Mouse (Mus musculus) retina, postnatal 1 day (tissue): ENCODE measurements around the gene Laptm4a.
A peak's percentile ranks its signal among the peaks of the same experiment; 100 is the strongest.

Experiments
- DNase-seq: peaks from one replicate; pipeline ENCODE4 v3.0.0-alpha.2; 2012

Laptm4a gene

DNA sequence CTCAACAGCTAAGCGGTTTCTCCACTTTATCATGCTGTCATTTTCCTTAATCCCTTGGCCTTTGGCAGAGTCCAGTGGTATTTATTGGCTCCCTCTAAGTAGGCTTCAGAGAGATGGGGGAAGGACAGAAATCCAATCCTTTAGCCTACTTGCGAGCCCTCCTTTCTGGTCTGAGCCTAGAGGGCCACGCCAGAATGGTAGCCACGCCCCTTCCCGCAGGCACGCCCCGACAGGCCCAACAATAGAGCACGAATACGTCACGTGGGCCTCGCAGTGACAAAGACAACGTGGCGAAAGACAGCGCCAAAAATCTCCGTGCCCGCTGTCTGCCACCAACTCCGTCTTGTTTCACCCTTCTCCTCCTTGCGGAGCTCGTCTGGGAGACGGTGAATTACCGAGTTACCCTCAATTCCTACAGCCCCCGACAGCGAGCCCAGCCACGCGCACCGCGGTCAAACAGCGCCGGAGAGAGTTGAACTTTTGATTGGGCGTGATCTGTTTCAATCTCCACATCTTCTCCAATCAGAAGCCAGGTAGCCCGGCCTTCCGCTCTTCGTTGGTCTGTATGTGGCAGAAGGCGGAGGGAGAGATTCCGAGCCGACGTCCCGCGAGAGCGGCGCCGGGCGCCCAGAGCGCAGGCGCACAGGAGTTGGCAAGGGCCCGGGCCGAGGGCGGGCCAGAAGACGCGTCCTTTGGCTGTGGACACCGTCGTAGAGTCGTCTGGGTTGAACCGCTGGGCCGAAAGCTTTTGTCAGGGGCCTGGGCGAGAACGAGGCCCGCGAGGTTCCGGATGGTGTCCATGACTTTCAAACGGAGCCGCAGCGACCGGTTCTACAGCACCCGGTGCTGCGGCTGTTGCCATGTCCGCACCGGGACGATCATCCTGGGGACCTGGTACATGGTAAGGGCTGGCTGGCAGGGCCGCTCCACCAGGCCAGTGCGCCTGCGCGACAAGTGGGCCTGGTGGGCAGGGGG, at the start of gene Laptm4a:
TSS of gene Laptm4a (plus strand) at position 271 of the 975 bp plus-strand sequence.
- DNase-seq = peak; percentile 99

DNA sequence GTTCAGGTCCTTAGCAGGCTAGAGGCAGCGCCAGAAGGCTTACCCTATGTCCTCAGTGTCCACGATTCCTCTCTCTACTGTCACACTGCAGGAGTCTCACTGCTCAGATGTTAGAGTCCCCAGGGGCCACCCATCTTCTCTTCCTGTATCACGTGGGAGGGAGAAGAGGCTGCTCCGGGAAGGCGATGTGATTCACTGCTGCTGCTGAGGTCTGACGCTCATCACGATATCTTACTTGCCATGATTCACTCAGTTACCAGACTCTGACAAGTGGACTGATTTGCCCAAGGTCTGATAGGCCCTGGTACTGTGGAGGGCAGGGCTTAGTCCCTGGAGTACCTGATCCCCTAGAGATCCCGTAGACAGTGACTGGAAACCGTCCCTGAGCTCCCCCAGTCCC, 45.9 kb upstream of the Laptm4a start:
- DNase-seq = no peak

DNA sequence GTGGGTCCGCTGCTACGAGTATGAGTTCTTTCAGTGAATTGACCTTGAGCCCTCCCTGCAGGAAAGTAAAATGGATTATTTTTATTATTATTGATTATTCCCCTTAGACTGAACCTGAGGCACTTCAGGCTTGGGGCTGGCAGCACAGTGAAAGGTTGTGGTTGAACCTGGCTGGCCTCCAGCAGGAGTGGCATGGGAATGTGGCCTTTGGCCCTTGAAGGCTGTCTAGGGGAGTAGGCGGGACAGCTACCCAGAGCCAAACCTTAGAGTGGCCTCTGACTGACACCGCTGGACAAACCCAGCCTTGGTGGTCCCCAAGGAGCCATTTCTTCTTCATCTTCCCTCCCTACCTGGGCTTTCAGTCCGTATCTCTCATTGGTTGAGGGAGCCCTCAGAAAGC, 44.6 kb upstream of the Laptm4a start:
- no peak for DNase-seq

DNA sequence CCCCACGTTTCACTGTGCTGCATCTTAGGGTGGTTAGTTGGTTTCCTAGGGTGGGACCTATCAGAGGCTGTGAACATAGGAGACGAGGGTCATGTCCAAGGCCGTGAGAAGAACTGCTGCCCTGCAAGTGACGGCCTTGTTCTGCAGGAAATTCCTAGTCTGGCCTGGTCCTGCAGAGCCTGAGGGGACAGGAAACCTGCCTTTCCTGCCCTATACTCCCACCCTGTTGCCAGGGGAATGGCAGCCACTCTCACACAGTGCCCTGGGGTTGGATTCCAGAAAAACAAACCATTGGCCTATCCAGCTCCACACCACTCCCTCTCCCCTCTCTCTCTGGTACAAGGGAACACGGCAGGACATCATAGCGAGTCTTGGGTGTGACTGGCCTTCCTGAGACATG, 44.1 kb upstream of the Laptm4a start:
- DNase-seq = no peak

DNA sequence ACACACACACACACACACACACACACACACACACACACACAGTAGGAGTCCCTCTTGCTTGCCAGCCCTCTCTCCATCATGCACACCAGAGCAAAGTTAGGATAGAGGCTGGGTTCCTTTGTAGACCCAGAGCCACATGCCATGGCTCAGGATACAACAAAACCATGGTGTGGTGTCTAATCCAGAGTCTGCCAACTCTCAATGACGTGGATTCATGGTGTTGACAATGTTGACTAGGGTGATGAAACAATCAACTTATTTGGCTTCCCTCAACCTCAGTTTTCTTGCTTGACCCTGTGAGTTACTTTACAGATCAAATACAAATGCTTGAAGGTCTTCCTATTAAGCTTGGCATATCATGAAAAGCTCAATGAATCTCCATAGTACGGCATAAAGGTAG, 42.7 kb upstream of the Laptm4a start:
- DNase-seq = no peak

DNA sequence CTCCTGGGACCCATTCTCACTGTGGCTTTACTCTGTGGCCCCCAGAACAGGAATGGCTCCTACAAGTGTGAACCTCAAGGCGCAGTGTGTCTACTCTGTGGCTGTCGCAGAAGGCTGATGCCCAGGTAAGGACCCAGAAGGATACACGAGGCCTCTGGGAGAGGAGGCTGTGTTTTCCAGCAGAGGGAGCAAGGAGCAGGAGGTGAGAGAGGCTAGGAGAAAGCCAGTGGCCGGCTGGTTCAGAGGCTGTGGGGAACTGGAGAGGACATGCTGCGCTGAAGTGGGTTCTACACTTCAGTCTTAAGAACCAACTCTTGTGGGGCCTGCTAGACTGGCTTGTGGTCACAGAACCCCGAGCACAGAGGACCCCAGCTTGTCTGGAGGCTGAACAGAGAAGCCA, 42.1 kb upstream of the Laptm4a start:
- no peak for DNase-seq

DNA sequence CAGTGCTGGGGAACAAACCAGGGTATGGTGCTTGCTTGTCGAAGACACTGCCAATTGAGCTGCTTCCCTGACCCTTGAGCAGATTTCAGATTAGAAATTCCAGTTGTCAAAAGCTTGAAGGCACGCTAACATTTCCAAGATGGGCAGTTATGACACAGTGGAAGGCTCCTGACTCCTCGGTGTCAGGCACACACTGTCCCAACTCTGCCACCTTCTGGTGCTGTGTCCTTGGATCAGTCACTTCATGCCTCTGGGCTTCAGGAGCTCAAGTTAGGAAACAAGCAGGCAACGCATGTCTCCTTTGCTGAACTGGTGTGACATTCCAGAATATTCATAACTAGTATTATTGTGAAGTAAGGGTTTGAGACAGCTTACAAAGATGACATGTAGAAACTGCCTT, 39.7 kb upstream of the Laptm4a start:
- no peak for DNase-seq

DNA sequence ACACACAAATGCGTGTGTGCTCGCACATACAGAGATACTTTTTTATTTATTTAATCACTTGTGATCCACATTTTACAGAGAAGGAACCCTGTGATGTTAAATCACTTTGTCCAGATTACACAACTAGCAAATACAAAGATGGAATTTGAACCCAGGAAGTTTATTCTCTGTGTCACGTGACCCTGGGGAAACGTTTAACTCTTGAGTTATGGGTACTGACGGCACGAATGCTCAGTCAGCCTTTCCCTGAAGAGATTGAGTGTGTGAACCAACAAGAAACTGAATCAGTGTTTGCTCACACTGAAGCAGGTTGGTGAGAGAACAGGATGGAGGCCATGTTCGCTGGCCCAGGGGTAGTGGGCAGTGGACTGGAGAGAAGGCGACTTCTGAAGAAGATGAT, 39.1 kb upstream of the Laptm4a start:
- DNase-seq = no peak

DNA sequence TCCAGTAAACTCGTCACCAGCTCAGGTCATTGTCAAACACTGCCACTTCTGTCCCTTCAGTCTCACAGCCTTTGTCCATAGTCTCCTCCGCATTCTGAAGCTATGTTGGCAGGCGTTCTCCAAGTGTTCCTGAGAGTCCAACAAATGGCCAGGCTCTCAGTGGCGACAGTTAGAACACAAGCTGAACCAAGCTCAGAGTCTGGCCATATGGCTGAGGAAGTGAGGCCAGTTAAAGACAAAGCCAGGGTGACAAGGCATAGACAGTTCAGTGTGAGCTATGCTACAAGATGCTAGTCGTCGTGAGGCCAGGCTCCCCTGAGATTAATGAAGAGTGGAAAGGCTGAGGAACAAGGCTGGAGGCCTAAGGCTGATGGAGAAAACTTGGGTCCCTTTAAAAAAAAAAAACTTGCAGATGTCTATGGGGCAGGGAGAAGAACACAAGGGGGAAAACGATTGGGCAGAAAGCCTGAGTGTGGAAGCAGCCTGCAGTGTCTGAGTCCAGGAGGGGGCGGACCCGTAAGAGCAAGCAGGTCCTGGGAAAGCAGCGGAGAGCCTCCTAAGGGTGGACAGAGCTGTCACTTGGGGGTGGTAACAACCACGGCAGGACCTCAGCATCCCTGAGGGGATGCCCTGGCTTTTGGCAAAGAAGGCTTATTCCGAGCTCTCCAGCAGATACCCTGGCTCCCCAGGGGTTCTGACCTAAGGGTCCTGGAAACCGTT, 36.9 kb upstream of the Laptm4a start:
- peak; percentile 37 for DNase-seq

DNA sequence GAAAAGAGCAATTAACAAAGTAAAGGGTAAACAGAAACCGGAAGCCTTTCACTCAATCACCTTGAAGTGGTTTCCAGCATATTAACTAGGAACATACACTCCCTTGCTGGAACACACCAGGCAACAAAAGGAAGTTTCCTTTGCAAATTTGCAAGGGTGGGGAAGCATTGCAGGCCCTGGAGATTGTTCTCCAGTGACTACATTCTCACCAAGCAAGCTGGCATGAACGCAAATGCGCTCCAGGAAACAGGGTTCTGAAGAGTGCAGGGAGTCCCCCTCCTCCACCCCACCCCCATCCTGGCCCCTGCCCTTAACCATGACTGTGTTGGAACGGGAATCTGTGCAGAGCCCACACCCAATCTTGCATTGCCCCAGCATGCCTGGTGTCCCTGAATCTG, 36.3 kb upstream of the Laptm4a start:
- DNase-seq = no peak

DNA sequence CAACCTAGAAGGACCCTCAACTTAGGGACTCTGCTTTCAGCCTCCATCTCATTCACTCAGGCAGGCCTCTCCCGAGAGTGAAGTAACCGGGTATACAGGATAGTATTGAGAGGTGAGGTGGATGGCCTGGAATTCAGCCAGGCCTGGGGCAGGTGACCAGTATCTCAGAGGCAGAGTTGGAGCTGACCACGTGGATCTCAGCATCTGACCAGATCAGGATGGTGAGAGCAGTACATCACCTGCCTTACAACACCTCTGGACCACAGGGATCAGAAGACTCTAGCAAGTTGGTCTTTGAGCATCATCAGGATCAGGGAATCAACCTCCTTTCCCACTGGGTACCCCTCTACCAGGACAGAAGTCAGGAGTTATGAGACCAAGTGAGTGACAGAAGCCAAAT, 35.5 kb upstream of the Laptm4a start:
- no peak for DNase-seq

DNA sequence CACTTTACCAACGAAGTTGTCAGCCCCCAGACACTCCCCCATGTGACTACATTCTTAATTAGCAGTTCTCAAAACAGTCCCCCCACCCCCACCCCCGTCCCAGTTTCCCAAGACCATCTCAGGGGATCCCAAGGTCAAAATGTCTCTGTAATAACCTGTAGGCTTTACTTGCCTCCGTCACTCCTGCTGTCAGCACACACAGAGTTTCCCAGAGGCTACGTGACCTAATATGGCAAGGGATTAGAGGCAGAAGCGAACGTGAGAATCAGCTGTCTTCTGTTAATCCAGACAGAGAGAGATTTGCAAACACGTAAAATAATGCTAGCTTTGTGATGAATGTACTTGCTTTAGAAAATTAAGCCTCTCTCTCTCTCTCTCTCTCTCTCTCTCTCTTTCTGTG, 33.0 kb upstream of the Laptm4a start:
- DNase-seq = peak; percentile 78

DNA sequence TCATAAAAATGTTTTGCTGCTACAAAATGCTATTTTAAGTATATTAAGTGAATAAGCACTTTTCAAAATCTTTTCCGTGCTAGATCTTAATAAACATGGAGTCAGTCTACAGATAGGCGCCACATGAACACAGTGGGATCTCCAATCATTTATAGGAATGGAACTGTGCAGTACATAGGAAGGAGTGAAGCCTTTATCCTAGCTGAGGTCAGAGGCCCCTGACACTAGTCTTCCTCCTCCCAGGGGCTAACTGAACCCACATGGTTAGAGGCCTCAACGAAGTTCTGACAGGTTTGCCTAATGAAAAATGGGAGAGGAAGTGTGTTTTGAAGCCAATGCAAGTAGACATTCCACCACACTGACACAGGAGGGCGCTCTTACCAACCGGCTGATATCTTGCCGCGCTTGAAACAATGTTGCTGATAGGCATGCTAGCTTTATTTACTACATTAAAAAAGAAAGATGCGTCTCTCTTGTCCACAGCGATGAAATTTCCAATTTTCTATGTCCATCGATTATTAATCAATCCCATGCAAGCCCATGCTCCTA, 32.3 kb upstream of the Laptm4a start:
- DNase-seq = peak; percentile 75

DNA sequence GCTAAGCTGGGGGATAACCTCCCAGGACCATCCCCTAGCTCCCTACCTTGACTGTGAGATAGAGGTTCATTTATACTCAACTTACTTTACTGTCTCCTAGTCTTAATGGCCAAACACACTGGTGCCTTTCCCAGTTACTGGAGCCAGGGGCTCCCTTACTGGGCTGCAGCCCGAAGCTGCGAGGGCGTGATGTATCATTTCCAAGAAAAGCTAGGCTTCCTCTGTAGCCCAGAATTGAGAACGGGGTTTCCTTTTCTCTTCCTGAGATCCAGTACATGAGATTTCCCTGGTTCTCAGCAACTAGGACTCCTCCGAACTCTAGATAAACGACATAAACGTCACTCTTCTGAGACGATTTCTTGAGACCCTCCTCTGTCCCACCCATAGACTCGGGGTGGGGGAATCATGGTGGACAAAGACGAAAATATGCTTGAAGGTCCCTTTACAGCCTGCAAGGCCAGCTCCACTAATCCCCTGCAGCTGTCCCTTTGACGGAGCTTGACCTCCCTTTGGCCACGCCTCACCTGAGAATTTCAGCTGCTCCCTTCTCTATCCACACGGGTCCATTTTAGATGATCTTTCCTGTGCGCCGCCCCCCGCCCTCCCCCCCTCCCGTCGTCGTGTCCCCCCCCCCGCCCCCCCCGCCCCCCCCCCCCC, 28.5 kb upstream of the Laptm4a start:
- peak; percentile 49 for DNase-seq

DNA sequence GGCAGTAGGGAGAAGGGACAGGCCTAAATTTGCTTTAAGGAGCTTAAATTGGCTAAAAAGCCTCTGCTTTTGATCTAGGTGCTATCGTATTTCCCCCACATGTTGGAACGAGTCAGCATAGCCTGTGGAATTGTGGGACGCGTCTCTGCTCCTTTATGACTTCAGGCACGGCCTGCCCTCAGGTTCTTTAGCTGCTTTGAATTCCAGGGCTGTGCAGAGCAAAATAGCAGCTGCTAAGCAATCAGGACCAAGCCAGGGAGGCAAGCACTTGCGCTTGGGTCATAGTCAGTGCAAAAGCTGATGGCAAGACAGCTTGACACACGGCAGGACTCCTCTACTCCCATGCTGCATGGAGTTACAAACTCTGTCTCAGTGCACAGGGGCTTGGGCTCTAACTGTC, 24.3 kb upstream of the Laptm4a start:
- no peak for DNase-seq

DNA sequence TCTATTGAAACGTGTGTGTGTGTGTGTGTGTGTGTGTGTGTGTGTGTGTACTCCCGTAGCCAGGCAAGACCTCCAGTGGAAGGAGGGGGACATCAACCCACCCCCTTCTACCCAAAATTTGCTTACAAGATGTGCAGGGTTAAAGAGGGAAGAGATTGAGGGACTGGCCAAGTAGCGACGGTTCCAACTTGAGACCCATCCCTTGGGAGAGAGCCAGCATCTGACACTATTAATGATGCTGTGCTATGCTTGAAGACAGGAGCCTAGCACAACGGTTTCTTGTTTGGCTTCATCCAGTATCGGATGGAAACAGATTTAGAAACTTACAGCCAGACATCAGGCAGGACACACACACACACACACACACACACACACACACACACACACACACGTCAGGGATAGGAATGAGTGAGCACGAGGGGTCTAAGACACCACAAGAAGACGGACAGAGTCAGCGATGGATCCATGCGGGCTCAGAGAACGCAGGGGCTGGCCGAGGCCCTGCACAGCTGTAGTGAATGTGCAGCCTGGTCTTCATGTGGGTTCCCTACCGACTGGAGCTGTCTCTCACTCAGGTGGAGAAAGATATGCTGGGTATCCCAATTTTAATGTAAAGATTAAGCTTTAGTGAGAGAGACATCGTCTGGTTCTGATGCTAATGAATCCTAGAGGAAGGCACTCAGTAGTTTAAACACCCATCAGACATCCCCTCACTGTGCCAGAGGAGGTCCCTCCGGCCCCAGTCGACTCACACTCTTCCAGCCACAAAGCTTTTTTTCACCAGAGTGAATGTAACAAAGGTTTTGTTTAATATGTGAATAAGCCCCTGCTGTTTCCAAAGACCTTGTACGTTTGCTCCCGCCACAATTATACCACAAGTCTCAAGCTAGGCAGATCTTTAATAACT, 22.3 kb upstream of the Laptm4a start:
- DNase-seq = no peak

DNA sequence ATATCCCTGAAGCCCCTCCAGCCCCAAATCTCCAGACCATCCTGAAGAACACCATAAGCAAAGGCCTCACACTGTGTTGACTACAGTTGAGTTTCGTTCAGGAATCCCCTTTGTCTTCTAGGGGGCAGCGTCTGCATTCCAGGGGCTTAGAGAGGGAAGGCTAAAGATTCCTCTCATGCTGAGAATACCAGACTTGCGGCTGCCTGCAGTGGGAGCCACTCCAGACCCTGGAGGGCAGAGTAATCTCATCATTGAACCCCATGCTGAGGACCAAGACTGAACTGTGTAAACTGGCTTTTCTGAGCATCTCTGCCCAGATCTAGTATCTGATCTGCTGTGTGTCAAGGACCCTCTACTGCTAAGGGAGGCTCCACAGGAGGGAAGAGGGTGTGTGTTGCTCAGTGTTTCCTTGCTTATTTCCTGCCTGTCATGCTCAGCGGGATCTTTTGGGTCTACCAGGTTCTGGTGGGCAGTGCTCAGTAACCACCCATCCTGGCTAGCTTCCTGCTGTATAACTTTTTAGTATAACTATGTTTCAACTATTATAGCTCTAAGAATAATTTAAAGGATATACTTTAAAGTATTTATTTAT, 21.3 kb upstream of the Laptm4a start:
- DNase-seq = no peak

DNA sequence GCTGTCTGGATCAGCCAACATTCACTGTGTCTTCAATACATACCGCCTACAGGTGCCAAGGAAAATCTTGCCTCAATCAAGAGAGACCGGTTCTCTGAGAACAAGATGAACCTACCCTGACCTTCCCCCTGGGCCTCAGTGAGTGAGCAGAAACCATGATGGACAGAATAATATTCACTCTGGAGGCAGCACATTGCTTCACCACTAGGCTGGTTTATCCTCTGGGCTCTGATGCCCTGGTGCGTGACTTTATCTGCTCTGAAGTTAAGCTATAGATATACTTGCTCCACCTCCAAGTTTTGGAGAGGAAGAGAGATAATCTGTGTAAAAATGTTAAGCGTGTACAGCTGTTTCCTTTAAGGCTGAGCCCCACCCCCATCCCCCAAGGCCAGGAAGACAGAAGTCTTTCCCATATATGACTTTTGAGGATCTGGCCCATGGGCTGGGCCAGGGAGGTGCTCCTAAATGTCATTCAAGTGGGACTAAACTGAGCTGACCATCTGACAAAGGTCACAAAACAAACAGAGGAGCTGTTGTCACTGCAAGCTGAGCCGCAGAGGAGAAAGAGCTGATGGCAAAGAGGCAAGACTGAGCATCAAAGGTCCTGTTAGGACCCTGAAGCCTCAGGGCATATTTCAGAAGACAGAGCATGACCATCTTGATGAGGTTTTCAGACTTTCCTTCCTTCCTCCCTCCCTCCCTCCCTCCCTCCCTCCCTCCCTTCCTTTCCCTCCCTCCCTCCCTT, 20.4 kb upstream of the Laptm4a start:
- DNase-seq = no peak

DNA sequence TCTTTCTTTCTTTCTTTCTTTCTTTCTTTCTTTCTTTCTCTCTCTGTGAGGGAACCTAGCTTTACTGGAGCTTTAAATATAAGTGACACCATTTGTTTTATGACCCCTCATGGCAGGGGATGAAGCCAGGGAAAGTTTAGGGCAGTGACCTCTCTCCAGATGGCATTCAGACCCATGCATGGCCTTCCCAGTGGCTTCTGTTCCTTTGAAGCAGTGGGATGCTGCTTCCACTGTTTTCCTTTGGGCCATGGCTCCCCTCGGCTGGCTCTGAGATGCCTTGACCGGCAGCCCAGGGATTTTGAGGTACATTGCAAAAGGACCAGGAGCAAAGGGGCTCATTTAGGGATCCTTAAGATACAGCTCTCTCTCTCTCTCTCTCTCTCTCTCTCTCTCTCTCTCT, 19.5 kb upstream of the Laptm4a start:
- DNase-seq = no peak

DNA sequence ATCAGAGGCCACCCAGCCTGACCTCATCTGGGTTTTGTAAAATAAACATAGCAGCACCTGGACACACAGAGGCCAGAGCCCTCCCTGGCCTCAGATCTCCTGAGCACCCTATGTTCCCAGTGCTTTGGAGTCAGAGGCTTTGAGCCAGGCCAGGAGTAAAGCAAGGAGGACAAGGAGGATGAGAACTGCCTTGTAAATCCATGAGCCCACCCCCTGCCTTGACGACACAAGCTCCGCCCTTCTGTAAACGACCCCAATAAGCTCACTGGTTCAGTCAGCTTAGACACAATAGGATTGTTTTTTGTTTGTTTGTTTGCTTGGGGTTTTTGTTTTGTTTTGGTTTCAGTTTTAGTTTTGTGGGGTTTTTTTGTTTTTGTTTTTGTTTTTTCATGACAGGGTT, 19.0 kb upstream of the Laptm4a start:
- DNase-seq = no peak
